Mouse (Mus musculus): ENCODE results near the gene Rtn4rl1. TPM values are rescaled to one million over a fixed set of nuclear protein-coding genes. Genes with fewer than 3 reads are reported as not detected.

Rtn4rl1 gene
- polyA plus RNA-seq, 1 experiment from 2014 or later = 4.2 TPM

DNA sequence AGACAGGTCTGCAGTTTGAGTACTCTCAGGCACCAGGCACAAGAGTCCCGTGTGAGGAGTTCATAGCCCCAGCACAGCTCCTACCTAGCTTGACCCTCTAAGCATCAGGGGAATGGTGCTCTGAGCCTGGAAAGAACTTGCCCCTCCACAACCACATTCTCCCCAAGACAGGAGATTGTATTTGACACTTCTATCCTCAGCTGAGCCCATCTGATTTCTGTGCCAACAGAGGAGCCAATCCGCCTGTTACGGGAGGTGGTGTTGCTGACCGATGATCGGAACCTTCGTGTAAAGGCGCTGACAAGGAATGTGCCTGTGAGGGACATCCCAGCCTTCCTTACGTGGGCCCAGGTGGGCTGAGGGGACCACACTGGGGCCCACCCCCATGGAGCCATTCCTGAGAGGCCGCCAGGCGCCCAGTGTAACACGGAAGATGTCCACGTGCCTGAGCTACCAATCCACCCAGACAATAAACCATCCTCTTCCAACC lies 30.9 kb upstream of the Rtn4rl1 start:
- H3K9ac ChIP-seq (ENCODE audit: low read depth, low read length) = no peak overlapping the region
- peaks cover 27% of the 10 kb centered on the region for H3K27me3 ChIP-seq (ENCODE audit: control insufficient read depth, insufficient read depth, low read length)
- H3K4me2 ChIP-seq (replicated peaks; ENCODE audit: low read depth, low read length) = peak overlapping the region; percentile 11; the same call in 1 of the 2 replicates
- no peaks in the 10 kb centered on the region for H3K9me3 ChIP-seq (ENCODE audit: control insufficient read depth, low read length)
- H3K27ac ChIP-seq (ENCODE audit: low read depth, low read length) = peak overlapping the region; percentile 19; the same call in 1 of the 2 replicates
- ATAC-seq (ENCODE audit: low FRiP score, low TSS enrichment) = no peak
- H3K4me3 ChIP-seq (ENCODE audit: low read length) = 0 out of 2 replicates have a peak overlapping the region, but pooled peaks have one; percentile 4
- WGBS = 82% methylated on average over 12 of the region's 12 CpGs
- peaks cover 72% of the 10 kb centered on the region for H3K36me3 ChIP-seq (ENCODE audit: control insufficient read depth, insufficient read depth, low read length)
- peaks cover 18% of the 10 kb centered on the region; the same call in 1 of the 2 replicates for H3K4me1 ChIP-seq (ENCODE audit: control insufficient read depth, insufficient read depth, low read length)

DNA sequence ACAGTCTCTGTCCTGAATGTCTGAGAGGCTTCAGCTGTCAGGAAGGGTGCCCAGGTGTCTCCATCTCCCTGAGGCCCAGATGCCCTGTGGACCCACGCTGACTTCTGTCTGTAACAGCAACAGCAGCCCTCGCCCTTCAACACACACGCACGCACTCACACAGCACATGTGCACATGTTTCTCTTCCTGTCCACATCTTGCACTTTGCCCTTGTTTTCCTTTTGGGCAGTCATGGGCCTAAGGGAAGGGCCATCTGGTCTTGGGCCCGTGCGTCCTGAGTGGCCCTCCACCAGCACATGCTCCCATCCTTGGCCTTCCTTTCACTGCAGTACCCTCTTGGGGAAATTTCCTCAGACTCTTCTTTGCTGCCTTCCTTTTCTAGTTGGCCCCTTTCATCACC lies 30.2 kb upstream of the Rtn4rl1 start:
- H3K4me2 ChIP-seq (replicated peaks; ENCODE audit: low read depth, low read length) = peak overlapping the region; percentile 81
- peaks cover 72% of the 10 kb centered on the region for H3K36me3 ChIP-seq (ENCODE audit: control insufficient read depth, insufficient read depth, low read length)
- peak overlapping the region; percentile 85; the same call in 1 of the 2 replicates for H3K9ac ChIP-seq (ENCODE audit: low read depth, low read length)
- no peak for ATAC-seq (ENCODE audit: low FRiP score, low TSS enrichment)
- peak overlapping the region; percentile 96; the same call in 1 of the 2 replicates for H3K27ac ChIP-seq (ENCODE audit: low read depth, low read length)
- peak overlapping the region; percentile 77; the same call in 1 of the 2 replicates for H3K4me3 ChIP-seq (ENCODE audit: low read length)
- no peaks in the 10 kb centered on the region for H3K9me3 ChIP-seq (ENCODE audit: control insufficient read depth, low read length)
- peaks cover 21% of the 10 kb centered on the region for H3K4me1 ChIP-seq (ENCODE audit: control insufficient read depth, insufficient read depth, low read length)
- WGBS = 75% methylated on average over 6 of the region's 6 CpGs
- H3K27me3 ChIP-seq (ENCODE audit: control insufficient read depth, insufficient read depth, low read length) = peaks cover 35% of the 10 kb centered on the region

DNA sequence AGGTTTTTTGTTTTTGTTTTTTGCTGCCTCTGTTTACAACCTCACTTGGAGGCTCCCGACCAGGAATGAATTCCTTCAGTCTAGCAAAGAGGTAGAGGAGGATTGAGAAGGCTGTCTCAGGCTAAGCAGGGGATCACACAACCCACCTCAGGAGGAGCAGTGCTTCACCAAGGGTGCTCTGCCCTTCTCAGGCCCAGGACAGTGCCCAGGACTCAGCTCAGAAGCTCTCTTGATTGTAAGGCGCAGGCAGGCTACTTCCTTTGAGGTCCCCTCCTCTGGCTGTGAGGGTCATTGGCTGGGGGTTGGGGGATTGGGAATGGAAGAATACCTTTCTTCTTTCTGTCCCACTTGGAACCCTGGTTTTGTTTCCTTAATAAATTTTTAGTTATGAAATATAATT lies 29.5 kb upstream of the Rtn4rl1 start:
- peak overlapping the region; percentile 96; the same call in 1 of the 2 replicates for H3K27ac ChIP-seq (ENCODE audit: low read depth, low read length)
- peak overlapping the region; percentile 85; the same call in 1 of the 2 replicates for H3K9ac ChIP-seq (ENCODE audit: low read depth, low read length)
- peaks cover 72% of the 10 kb centered on the region for H3K36me3 ChIP-seq (ENCODE audit: control insufficient read depth, insufficient read depth, low read length)
- no peaks in the 10 kb centered on the region for H3K9me3 ChIP-seq (ENCODE audit: control insufficient read depth, low read length)
- H3K27me3 ChIP-seq (ENCODE audit: control insufficient read depth, insufficient read depth, low read length) = peaks cover 39% of the 10 kb centered on the region
- H3K4me1 ChIP-seq (ENCODE audit: control insufficient read depth, insufficient read depth, low read length) = peaks cover 20% of the 10 kb centered on the region
- H3K4me2 ChIP-seq (replicated peaks; ENCODE audit: low read depth, low read length) = peak overlapping the region; percentile 81
- ATAC-seq (ENCODE audit: low FRiP score, low TSS enrichment) = no peak
- peak overlapping the region; percentile 77; the same call in 1 of the 2 replicates for H3K4me3 ChIP-seq (ENCODE audit: low read length)
- 61% methylated on average over 2 of the region's 2 CpGs for WGBS

DNA sequence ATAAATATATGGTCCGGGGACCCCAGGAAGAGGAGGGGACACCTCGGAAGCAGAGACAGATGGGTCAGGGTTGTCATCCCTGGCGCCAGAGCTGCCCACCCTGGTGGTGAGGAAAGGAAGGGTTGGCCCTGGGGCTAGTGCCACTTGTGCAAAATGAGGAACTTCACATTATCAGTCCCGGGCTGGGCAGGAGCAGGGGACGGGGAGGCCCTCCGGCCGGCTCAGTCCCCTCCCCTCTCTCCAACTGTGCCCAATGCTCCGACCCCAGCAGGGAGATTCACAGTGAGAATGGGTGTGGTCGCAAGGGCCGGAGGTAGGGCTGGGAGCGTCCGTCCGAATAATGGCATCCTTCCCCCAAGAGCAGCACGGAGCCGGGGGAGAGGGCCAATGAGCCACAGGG lies 28.8 kb upstream of the Rtn4rl1 start:
- 10% methylated on average over 15 of the region's 15 CpGs for WGBS
- 0 out of 2 replicates have a peak, but pooled peaks have one; percentile 2 for ATAC-seq (ENCODE audit: low FRiP score, low TSS enrichment)
- peaks cover 22% of the 10 kb centered on the region for H3K4me1 ChIP-seq (ENCODE audit: control insufficient read depth, insufficient read depth, low read length)
- H3K36me3 ChIP-seq (ENCODE audit: control insufficient read depth, insufficient read depth, low read length) = peaks cover 69% of the 10 kb centered on the region
- H3K4me3 ChIP-seq (ENCODE audit: low read length) = peak overlapping the region; percentile 77
- H3K4me2 ChIP-seq (replicated peaks; ENCODE audit: low read depth, low read length) = peak overlapping the region; percentile 81
- H3K27me3 ChIP-seq (ENCODE audit: control insufficient read depth, insufficient read depth, low read length) = peaks cover 46% of the 10 kb centered on the region
- peak overlapping the region; percentile 85 for H3K9ac ChIP-seq (ENCODE audit: low read depth, low read length)
- peak overlapping the region; percentile 96; the same call in 1 of the 2 replicates for H3K27ac ChIP-seq (ENCODE audit: low read depth, low read length)
- H3K9me3 ChIP-seq (ENCODE audit: control insufficient read depth, low read length) = no peaks in the 10 kb centered on the region

DNA sequence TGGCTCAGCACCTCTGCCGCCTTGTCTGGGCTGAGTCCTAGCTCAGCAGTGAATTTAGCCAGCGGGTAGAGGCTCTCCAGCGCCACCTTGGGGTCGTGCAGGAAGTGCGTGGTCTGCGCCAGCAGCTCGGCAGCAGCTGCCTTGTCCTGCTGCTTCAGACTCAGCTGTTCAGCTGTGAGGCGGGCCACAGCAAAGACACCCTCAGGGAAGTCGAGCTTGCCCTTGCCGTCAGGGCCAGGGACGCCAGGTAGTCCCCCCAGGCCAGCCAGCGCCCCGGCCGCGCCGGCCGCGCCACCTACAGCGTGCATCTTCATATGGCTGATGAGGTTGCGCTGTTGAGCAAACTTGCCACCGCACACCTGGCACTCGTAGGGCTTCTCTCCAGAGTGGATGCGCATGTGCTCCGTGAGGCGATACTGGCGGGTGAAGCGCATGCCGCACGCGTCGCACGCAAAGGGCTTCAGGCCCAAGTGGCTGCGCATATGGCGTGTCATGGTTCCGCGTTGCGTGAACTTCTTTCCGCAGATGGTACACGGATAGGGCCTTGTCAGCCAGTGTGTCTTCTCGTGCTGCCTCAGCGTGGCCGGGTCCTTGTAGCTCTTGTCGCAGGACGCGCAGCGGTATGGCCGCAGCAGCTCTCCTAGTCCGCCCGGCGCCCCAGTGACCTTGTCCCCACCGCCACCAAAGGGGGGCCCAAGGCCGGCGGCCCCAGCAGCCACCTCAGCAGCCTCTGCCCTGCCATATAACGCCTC lies 28.0 kb upstream of the Rtn4rl1 start:
- H3K4me2 ChIP-seq (replicated peaks; ENCODE audit: low read depth, low read length) = peak overlapping the region; percentile 81
- ATAC-seq (ENCODE audit: low FRiP score, low TSS enrichment) = no peak
- WGBS = 6% methylated on average over 53 of the region's 54 CpGs
- peak overlapping the region; percentile 85 for H3K9ac ChIP-seq (ENCODE audit: low read depth, low read length)
- no peaks in the 10 kb centered on the region for H3K9me3 ChIP-seq (ENCODE audit: control insufficient read depth, low read length)
- peaks cover 60% of the 10 kb centered on the region for H3K36me3 ChIP-seq (ENCODE audit: control insufficient read depth, insufficient read depth, low read length)
- peak overlapping the region; percentile 96 for H3K27ac ChIP-seq (ENCODE audit: low read depth, low read length)
- peak overlapping the region; percentile 77 for H3K4me3 ChIP-seq (ENCODE audit: low read length)
- H3K27me3 ChIP-seq (ENCODE audit: control insufficient read depth, insufficient read depth, low read length) = peaks cover 53% of the 10 kb centered on the region
- H3K4me1 ChIP-seq (ENCODE audit: control insufficient read depth, insufficient read depth, low read length) = peaks cover 26% of the 10 kb centered on the region

DNA sequence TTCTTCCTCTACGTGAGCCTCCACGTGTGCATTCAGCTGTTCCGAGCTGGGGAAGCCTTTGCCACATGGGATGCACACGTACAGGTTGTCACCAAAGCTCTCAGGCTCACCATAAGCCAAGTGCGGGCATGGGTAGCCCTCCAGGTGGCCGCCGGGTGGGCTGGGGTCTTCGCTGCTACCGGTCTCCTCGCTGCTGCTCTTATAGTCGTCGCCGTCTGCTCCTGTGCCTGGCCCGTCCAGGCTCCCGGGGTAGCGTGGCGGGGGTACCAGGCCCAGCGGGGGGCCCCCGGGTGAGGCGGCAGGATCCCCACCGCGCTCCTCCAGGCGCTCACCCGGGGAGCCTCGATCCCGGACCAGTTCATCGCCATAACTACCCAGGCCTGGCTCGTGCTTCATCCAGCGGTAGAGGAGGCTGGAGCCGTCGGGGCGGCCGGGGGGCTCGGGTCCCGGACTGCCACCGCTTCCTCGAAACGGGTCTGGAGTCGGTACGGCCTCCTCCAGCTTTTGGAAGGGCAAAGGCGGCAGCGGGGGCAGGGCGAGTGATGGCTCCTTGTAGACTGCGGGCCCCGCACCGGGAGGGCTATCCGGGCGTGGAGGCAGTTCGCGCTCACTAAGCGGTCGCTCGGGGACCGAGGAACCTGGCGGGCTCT lies 27.3 kb upstream of the Rtn4rl1 start:
- Histone ChIP-seq H3K27me3 (ENCODE audit: control insufficient read depth, insufficient read depth, low read length) (peaks cover 58% of the 10 kb centered on the region), H3K9ac (ENCODE audit: low read depth, low read length) (peak overlapping the region; percentile 85), H3K27ac (ENCODE audit: low read depth, low read length) (peak overlapping the region; percentile 96), H3K9me3 (ENCODE audit: control insufficient read depth, low read length) (no peaks in the 10 kb centered on the region), H3K4me2 (replicated peaks; ENCODE audit: low read depth, low read length) (peak overlapping the region; percentile 81), H3K36me3 (ENCODE audit: control insufficient read depth, insufficient read depth, low read length) (peaks cover 55% of the 10 kb centered on the region), H3K4me3 (ENCODE audit: low read length) (peak overlapping the region; percentile 77), H3K4me1 (ENCODE audit: control insufficient read depth, insufficient read depth, low read length) (peaks cover 26% of the 10 kb centered on the region)
- ATAC-seq (ENCODE audit: low FRiP score, low TSS enrichment) = no peak
- WGBS = 5% methylated on average over 55 of the region's 55 CpGs

DNA sequence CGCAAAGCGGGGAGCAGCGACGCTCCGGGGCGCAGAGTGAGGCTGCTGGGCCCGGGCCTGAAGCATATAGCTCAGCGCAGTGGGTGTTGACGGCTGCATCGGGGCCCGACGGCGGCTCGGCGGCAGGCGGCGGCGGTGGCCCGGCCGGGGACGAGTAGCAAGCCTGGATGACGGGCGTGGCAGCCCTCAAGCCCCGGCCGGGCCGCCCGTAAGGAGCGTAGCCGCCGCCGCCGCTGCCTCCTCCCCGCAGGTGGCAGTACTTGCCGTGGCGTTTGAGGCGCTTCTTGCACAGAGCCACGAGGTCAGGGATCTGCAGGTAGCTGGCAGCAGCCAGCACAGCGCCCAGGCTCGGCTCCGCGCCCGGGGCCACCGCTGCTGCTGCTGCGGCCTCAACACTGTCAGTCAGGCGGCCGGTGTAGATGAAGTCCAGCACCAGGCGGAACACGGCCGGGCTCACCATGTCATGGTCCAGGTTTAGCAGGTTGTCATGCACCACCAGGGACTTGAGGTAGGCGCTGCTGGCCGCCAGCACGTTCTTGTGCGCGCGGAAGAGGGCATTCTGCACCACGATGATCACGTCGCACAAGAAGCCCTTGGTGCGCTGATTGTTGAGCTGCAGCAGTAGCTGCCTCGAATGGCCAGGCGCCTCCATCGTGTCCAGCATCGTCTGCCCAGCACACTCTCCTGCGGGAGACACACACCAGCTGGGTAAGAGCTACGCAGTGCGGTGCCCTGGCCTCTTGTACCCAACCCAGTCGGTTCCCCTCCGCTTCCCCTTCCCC lies 26.5 kb upstream of the Rtn4rl1 start:
- Histone ChIP-seq H3K4me2 (replicated peaks; ENCODE audit: low read depth, low read length) (peak overlapping the region; percentile 81), H3K36me3 (ENCODE audit: control insufficient read depth, insufficient read depth, low read length) (peaks cover 49% of the 10 kb centered on the region), H3K4me1 (ENCODE audit: control insufficient read depth, insufficient read depth, low read length) (peaks cover 30% of the 10 kb centered on the region), H3K27ac (ENCODE audit: low read depth, low read length) (peak overlapping the region; percentile 96), H3K27me3 (ENCODE audit: control insufficient read depth, insufficient read depth, low read length) (peaks cover 65% of the 10 kb centered on the region), H3K9me3 (ENCODE audit: control insufficient read depth, low read length) (no peaks in the 10 kb centered on the region), H3K4me3 (ENCODE audit: low read length) (peak overlapping the region; percentile 77), H3K9ac (ENCODE audit: low read depth, low read length) (peak overlapping the region; percentile 85)
- WGBS = 1% methylated on average over 63 of the region's 68 CpGs
- no peak for ATAC-seq (ENCODE audit: low FRiP score, low TSS enrichment)

Measured in kidney, embryonic 14.5 days (tissue).